Mouse (Mus musculus) heart, embryonic 16.5 days (tissue): Measurements from ENCODE around the gene Ccdc110. TPM values are rescaled to one million over a fixed set of nuclear protein-coding genes. Genes with fewer than 3 reads are reported as not detected.

Source experiments
- ATAC-seq: fragments of 200-750 bp; cut with Nextera tagmentation; replicated peaks from 2 replicates; pipeline ENCODE4 v1.8.0; 2017; ENCODE audit warnings: moderate number of reproducible peaks; ENCODE audit not compliant: insufficient read depth, low FRiP score; ENCODE audit errors: extremely low read depth
- H3K27ac ChIP-seq: fragments of 300-500 bp; sonication (generic); 2 replicates; pipeline ENCODE4 v1.5.1; 2014; ENCODE audit warnings: mild to moderate bottlenecking, low read length, control low read depth, moderate library complexity
- H3K27me3 ChIP-seq: fragments of 300-500 bp; sonication (generic); 2 replicates; pipeline ENCODE4 v1.6.1; 2014; ENCODE audit warnings: low read length, mixed read lengths; ENCODE audit not compliant: control insufficient read depth, insufficient read depth
- H3K36me3 ChIP-seq: fragments of 300-500 bp; sonication (generic); 2 replicates; pipeline ENCODE4 v1.6.1; 2014; ENCODE audit not compliant: control insufficient read depth, insufficient read depth
- H3K4me1 ChIP-seq: fragments of 300-500 bp; sonication (generic); 2 replicates; pipeline ENCODE4 v1.6.1; 2014; ENCODE audit warnings: low read length, mixed read lengths; ENCODE audit not compliant: control insufficient read depth, insufficient read depth
- H3K4me2 ChIP-seq: fragments of 300-500 bp; sonication (generic); 2 replicates; pipeline ENCODE4 v1.6.1; 2014; ENCODE audit warnings: low read depth, mild to moderate bottlenecking, control low read depth, low read length
- H3K4me3 ChIP-seq: fragments of 300-500 bp; sonication (generic); 2 replicates; pipeline ENCODE4 v1.5.1; 2014; ENCODE audit warnings: mild to moderate bottlenecking, control low read depth, low read length
- H3K9ac ChIP-seq: fragments of 300-500 bp; sonication (generic); 2 replicates; pipeline ENCODE4 v1.6.1; 2014; ENCODE audit warnings: low read length, control low read depth
- H3K9me3 ChIP-seq: fragments of 300-500 bp; sonication (generic); replicated peaks from 2 replicates; pipeline ENCODE4 v1.6.1; 2016; ENCODE audit warnings: low read length; ENCODE audit not compliant: control insufficient read depth
- WGBS: fragments of 180-500 bp; shearing (Covaris S2); extraction: QIAGEN DNeasy Blood & Tissue Kit; methylation state at CpG from one replicate; pipeline ENCODE4 v1.1.7; 2014; 5-methylcytosine and 5-hydroxymethylcytosine counted together
- polyA plus RNA-seq: library from polyadenylated mRNA; unstranded; fragments of >200 nt; fragmentation: Nextera tagmentation; extraction: Ambion mirVana; gene quantifications from 2 replicates; pipeline ENCODE4 v1.2.1, GENCODE M21; 2015

Gene Ccdc110
- polyA plus RNA-seq, result 0.16 TPM in 1 of 2 replicates, not detected in the other

- Histone ChIP-seq H3K4me3 (peak within 1 kb of the TSS; percentile 50), H3K9ac (peak within 1 kb of the TSS; percentile 46), H3K9me3 (peaks cover 2% of the 10 kb centered on the region; the same call in 1 of the 2 replicates), H3K4me1 (peaks cover 8% of the 10 kb centered on the region; the same call in 1 of the 2 replicates), H3K27me3 (no peaks in the 10 kb centered on the region; the same call in 1 of the 2 replicates), H3K36me3 (no peaks in the 10 kb centered on the region), H3K4me2 (peak within 1 kb of the TSS; percentile 67), H3K27ac (no peak within 1 kb of the TSS)
- ATAC-seq, result peak; percentile 70
- 4% methylated on average over 23 of the region's 23 CpGs for WGBS
These were observed at the start of gene Ccdc110 for GRCm38 (mm10) chr8:45934582-45935014. Ccdc110 (plus strand) TSS chr8:45934619.

GRCm38 (mm10) chr8:45885202-45885685 lies 49.2 kb upstream of the Ccdc110 start, which contains the start of gene Pdlim3:
Pdlim3 (plus strand) TSS chr8:45885461.
- peak within 1 kb of the TSS; percentile 81 for H3K9ac ChIP-seq
- peak within 1 kb of the TSS; percentile 64 for H3K4me3 ChIP-seq
- H3K27me3 ChIP-seq, result no peaks in the 10 kb centered on the region; the same call in 1 of the 2 replicates
- ATAC-seq, result peak; percentile 89
- WGBS, result under 1% methylated on average over 22 of the region's 22 CpGs
- H3K4me1 ChIP-seq, result peaks cover 16% of the 10 kb centered on the region
- H3K36me3 ChIP-seq, result no peaks in the 10 kb centered on the region
- peak within 1 kb of the TSS; percentile 83 for H3K4me2 ChIP-seq
- no peaks in the 10 kb centered on the region for H3K9me3 ChIP-seq
- peak within 1 kb of the TSS; percentile 91 for H3K27ac ChIP-seq

- peak overlapping the region; percentile 83 for H3K4me2 ChIP-seq
- peak overlapping the region; percentile 91 for H3K27ac ChIP-seq
- H3K9ac ChIP-seq, result peak overlapping the region; percentile 81
- H3K4me1 ChIP-seq, result peaks cover 16% of the 10 kb centered on the region
- H3K27me3 ChIP-seq, result no peaks in the 10 kb centered on the region; the same call in 1 of the 2 replicates
- no peaks in the 10 kb centered on the region for H3K9me3 ChIP-seq
- ATAC-seq, result peak; percentile 68
- WGBS, result 28% methylated on average over 2 of the region's 2 CpGs
- H3K36me3 ChIP-seq, result no peaks in the 10 kb centered on the region
- H3K4me3 ChIP-seq, result peak overlapping the region; percentile 64
These were observed 48.6 kb upstream of the Ccdc110 start for GRCm38 (mm10) chr8:45885775-45886174.

GRCm38 (mm10) chr8:45889737-45890136 lies 44.7 kb upstream of the Ccdc110 start:
- H3K4me1 ChIP-seq, result peaks cover 8% of the 10 kb centered on the region
- no peak for ATAC-seq
- no peaks in the 10 kb centered on the region for H3K27me3 ChIP-seq
- H3K9me3 ChIP-seq, result no peaks in the 10 kb centered on the region
- 0 out of 2 replicates have a peak, but pooled peaks cover 2% of the 10 kb centered on the region for H3K36me3 ChIP-seq
- H3K4me3 ChIP-seq, result no peak overlapping the region
- H3K27ac ChIP-seq, result no peak overlapping the region
- WGBS, result 85% methylated on average over 7 of the region's 7 CpGs
- H3K9ac ChIP-seq, result no peak overlapping the region
- no peak overlapping the region for H3K4me2 ChIP-seq

- no peak overlapping the region for H3K27ac ChIP-seq
- no peaks in the 10 kb centered on the region for H3K27me3 ChIP-seq
- H3K4me3 ChIP-seq, result no peak overlapping the region
- peaks cover 14% of the 10 kb centered on the region for H3K4me1 ChIP-seq
- 76% methylated on average over 3 of the region's 3 CpGs for WGBS
- 0 out of 2 replicates have a peak, but pooled peaks cover 5% of the 10 kb centered on the region for H3K36me3 ChIP-seq
- H3K9ac ChIP-seq, result no peak overlapping the region
- no peak overlapping the region for H3K4me2 ChIP-seq
- H3K9me3 ChIP-seq, result no peaks in the 10 kb centered on the region
- no peak for ATAC-seq
These were observed 37.8 kb upstream of the Ccdc110 start for GRCm38 (mm10) chr8:45896590-45896989.

- H3K4me2 ChIP-seq, result no peak overlapping the region
- no peaks in the 10 kb centered on the region for H3K9me3 ChIP-seq
- no peak for ATAC-seq
- 56% methylated on average over 3 of the region's 3 CpGs for WGBS
- peak overlapping the region; percentile 42 for H3K27ac ChIP-seq
- 0 out of 2 replicates have a peak, but pooled peaks cover 3% of the 10 kb centered on the region for H3K36me3 ChIP-seq
- H3K4me1 ChIP-seq, result peaks cover 28% of the 10 kb centered on the region
- no peak overlapping the region for H3K9ac ChIP-seq
- H3K27me3 ChIP-seq, result no peaks in the 10 kb centered on the region
- no peak overlapping the region for H3K4me3 ChIP-seq
These were observed 34.6 kb upstream of the Ccdc110 start for GRCm38 (mm10) chr8:45899783-45900182.

- peak overlapping the region; percentile 89 for H3K27ac ChIP-seq
- peak overlapping the region; percentile 37 for H3K9ac ChIP-seq
- H3K4me3 ChIP-seq, result peak overlapping the region; percentile 3; the same call in 1 of the 2 replicates
- H3K9me3 ChIP-seq, result no peaks in the 10 kb centered on the region
- peaks cover 9% of the 10 kb centered on the region; the same call in 1 of the 2 replicates for H3K36me3 ChIP-seq
- peak; percentile 88 for ATAC-seq
- WGBS, result 33% methylated on average over 8 of the region's 8 CpGs
- H3K4me1 ChIP-seq, result peaks cover 25% of the 10 kb centered on the region
- peak overlapping the region; percentile 29 for H3K4me2 ChIP-seq
- H3K27me3 ChIP-seq, result no peaks in the 10 kb centered on the region
These were observed 32.8 kb upstream of the Ccdc110 start for GRCm38 (mm10) chr8:45901626-45902025.

- peak; percentile 57; the same call in 1 of the 2 replicates for ATAC-seq
- Histone ChIP-seq H3K4me3 (no peak overlapping the region), H3K9me3 (no peaks in the 10 kb centered on the region), H3K36me3 (peaks cover 9% of the 10 kb centered on the region; the same call in 1 of the 2 replicates), H3K4me2 (no peak overlapping the region), H3K27ac (peak overlapping the region; percentile 74), H3K4me1 (peaks cover 25% of the 10 kb centered on the region), H3K27me3 (no peaks in the 10 kb centered on the region), H3K9ac (no peak overlapping the region)
- WGBS, result 8% methylated on average over 3 of the region's 3 CpGs
These were observed 30.8 kb upstream of the Ccdc110 start for GRCm38 (mm10) chr8:45903659-45904058.

GRCm38 (mm10) chr8:45905591-45906250 lies 28.7 kb upstream of the Ccdc110 start:
- no peak overlapping the region for H3K4me3 ChIP-seq
- no peak overlapping the region for H3K27ac ChIP-seq
- no peak overlapping the region for H3K9ac ChIP-seq
- WGBS, result 82% methylated on average over 7 of the region's 7 CpGs
- H3K36me3 ChIP-seq, result peaks cover 11% of the 10 kb centered on the region; the same call in 1 of the 2 replicates
- ATAC-seq, result no peak
- H3K9me3 ChIP-seq, result no peaks in the 10 kb centered on the region
- peaks cover 19% of the 10 kb centered on the region for H3K4me1 ChIP-seq
- H3K4me2 ChIP-seq, result no peak overlapping the region
- H3K27me3 ChIP-seq, result no peaks in the 10 kb centered on the region
